Mouse (Mus musculus) MEL (cell line): ENCODE data around the gene Fahd1. TPM values are rescaled to one million over a fixed set of nuclear protein-coding genes. Genes with fewer than 3 reads are reported as not detected.

Source experiments
- DNase-seq: peaks from one replicate; pipeline ENCODE4 v3.0.0; 2011; ENCODE audit warnings: low read depth, low spot score
- H3K27ac ChIP-seq: 2 replicates; pipeline ENCODE4 v1.5.1; 2012; ENCODE audit warnings: low read depth, mild to moderate bottlenecking, control low read depth, low read length, moderate library complexity; ENCODE audit not compliant: control insufficient read depth
- H3K27me3 ChIP-seq, 2 experiments: fragments of 150-350 bp in 1 of 2; sonication (generic) in 1 of 2; 2 replicates each; pipeline ENCODE4 v1.6.1; 2012; ENCODE audit warnings: low read length in 2 of 2, mild to moderate bottlenecking in 2 of 2, improper control_type of control experiment in 1 of 2, moderate library complexity in 1 of 2; ENCODE audit not compliant: insufficient read depth in 2 of 2, control insufficient read depth in 1 of 2
- H3K36me3 ChIP-seq, 2 experiments: 2 replicates each; pipeline ENCODE4 v1.6.1; 2012 to 2014; ENCODE audit warnings: low read length in 2 of 2, improper control_type of control experiment in 1 of 2, inconsistent platforms in 1 of 2, mild to moderate bottlenecking in 1 of 2; ENCODE audit not compliant: insufficient read depth in 2 of 2, control insufficient read depth in 1 of 2
- H3K4me1 ChIP-seq, 2 experiments: fragments of 150-350 bp in 1 of 2; sonication (generic) in 1 of 2; 2 replicates each; pipeline ENCODE4 v1.6.1; 2012; ENCODE audit warnings: low read length in 2 of 2, improper control_type of control experiment in 1 of 2, mild to moderate bottlenecking in 1 of 2; ENCODE audit not compliant: insufficient read depth in 2 of 2, control insufficient read depth in 1 of 2
- H3K4me3 ChIP-seq, 2 experiments: fragments of 150-350 bp in 1 of 2; sonication (generic) in 1 of 2; 2 replicates each; pipeline ENCODE4 v1.5.1; 2012; ENCODE audit warnings: low read depth in 2 of 2, low read length in 2 of 2, mild to moderate bottlenecking in 2 of 2, moderate library complexity in 2 of 2, control low read depth in 1 of 2, improper control_type of control experiment in 1 of 2; ENCODE audit not compliant: control insufficient read depth in 1 of 2, insufficient read depth in 1 of 2
- H3K79me2 ChIP-seq: 2 replicates; pipeline ENCODE4 v1.6.1; 2012; ENCODE audit warnings: mild to moderate bottlenecking, low read length, moderate library complexity; ENCODE audit not compliant: control insufficient read depth, poor library complexity, insufficient read depth
- H3K9ac ChIP-seq: 2 replicates; pipeline ENCODE4 v1.6.1; 2012; ENCODE audit warnings: low read depth, mild to moderate bottlenecking, control low read depth, low read length, moderate library complexity; ENCODE audit not compliant: control insufficient read depth, poor library complexity, severe bottlenecking
- H3K9me3 ChIP-seq: fragments of 150-350 bp; sonication (generic); replicated peaks from 2 replicates; pipeline ENCODE4 v1.6.1; 2012; ENCODE audit warnings: mild to moderate bottlenecking, low read length, improper control_type of control experiment, moderate library complexity; ENCODE audit not compliant: insufficient read depth
- BHLHE40 ChIP-seq: IDR thresholded peaks from 2 replicates; pipeline ENCODE4 v1.6.1; 2012; ENCODE audit warnings: low read depth, mild to moderate bottlenecking, inconsistent platforms, low read length, improper control_type of control experiment, borderline replicate concordance
- CTCF ChIP-seq, 3 experiments: IDR thresholded peaks in 2 of 3; conservative IDR thresholded peaks in 1 of 3; 2 replicates each; pipeline ENCODE4 v1.5.1; 2011 to 2012; ENCODE audit warnings: low read length in 3 of 3, low read depth in 2 of 3, mild to moderate bottlenecking in 2 of 3, improper control_type of control experiment in 1 of 3, inconsistent platforms in 1 of 3, mixed read lengths in 1 of 3, moderate library complexity in 1 of 3; ENCODE audit not compliant: control insufficient read depth in 1 of 3, insufficient read depth in 1 of 3, poor library complexity in 1 of 3, severe bottlenecking in 1 of 3
- ELF1 ChIP-seq: IDR thresholded peaks from 2 replicates; pipeline ENCODE4 v1.6.1; 2014; ENCODE audit warnings: low read depth, mild to moderate bottlenecking, inconsistent platforms, low read length, improper control_type of control experiment, moderate library complexity
- ETS1 ChIP-seq: IDR thresholded peaks from 2 replicates; pipeline ENCODE4 v1.6.1; 2012; ENCODE audit warnings: low read depth, mild to moderate bottlenecking, inconsistent platforms, low read length, improper control_type of control experiment, moderate library complexity
- GABPA ChIP-seq: IDR thresholded peaks from 2 replicates; pipeline ENCODE4 v1.6.1; 2012; ENCODE audit warnings: low read depth, mild to moderate bottlenecking, inconsistent platforms, low read length, improper control_type of control experiment, moderate library complexity
- JUND ChIP-seq: IDR thresholded peaks from 2 replicates; pipeline ENCODE4 v1.6.1; 2011; ENCODE audit warnings: low read depth, mild to moderate bottlenecking, improper control_type of control experiment, low read length
- KAT2A ChIP-seq: conservative IDR thresholded peaks from 2 replicates; pipeline ENCODE4 v1.6.1; 2012; ENCODE audit warnings: low read depth, low read length, improper control_type of control experiment, inconsistent platforms
- MAFK ChIP-seq: IDR thresholded peaks from 2 replicates; pipeline ENCODE4 v1.6.1; 2011; ENCODE audit warnings: low read depth, mild to moderate bottlenecking, low read length, improper control_type of control experiment, borderline replicate concordance
- MAX ChIP-seq: IDR thresholded peaks from 2 replicates; pipeline ENCODE4 v1.6.1; 2011; ENCODE audit warnings: low read length, improper control_type of control experiment
- MAZ ChIP-seq: IDR thresholded peaks from 2 replicates; pipeline ENCODE4 v1.6.1; 2012; ENCODE audit warnings: low read depth, mild to moderate bottlenecking, inconsistent platforms, low read length, improper control_type of control experiment
- MYB ChIP-seq: IDR thresholded peaks from 2 replicates; pipeline ENCODE4 v1.6.1; 2011; ENCODE audit warnings: mild to moderate bottlenecking, low read depth, low read length, improper control_type of control experiment
- POLR2AphosphoS2 ChIP-seq: IDR thresholded peaks from 2 replicates; pipeline ENCODE4 v1.6.1; 2011; ENCODE audit warnings: low read length, improper control_type of control experiment
- RAD21 ChIP-seq: IDR thresholded peaks from 2 replicates; pipeline ENCODE4 v1.6.1; 2011; ENCODE audit warnings: mild to moderate bottlenecking, low read depth, low read length, improper control_type of control experiment
- SIN3A ChIP-seq: IDR thresholded peaks from 2 replicates; pipeline ENCODE4 v1.6.1; 2012; ENCODE audit warnings: low read length, improper control_type of control experiment, inconsistent platforms
- SMC3 ChIP-seq: IDR thresholded peaks from 2 replicates; pipeline ENCODE4 v1.6.1; 2011; ENCODE audit warnings: low read depth, low read length, improper control_type of control experiment
- TCF12 ChIP-seq: IDR thresholded peaks from 2 replicates; pipeline ENCODE4 v1.6.1; 2014; ENCODE audit warnings: low read depth, mild to moderate bottlenecking, inconsistent platforms, low read length, improper control_type of control experiment, moderate library complexity
- UBTF ChIP-seq: IDR thresholded peaks from 2 replicates; pipeline ENCODE4 v1.6.1; 2012; ENCODE audit warnings: low read depth, mild to moderate bottlenecking, inconsistent platforms, low read length, improper control_type of control experiment, moderate library complexity, borderline replicate concordance; ENCODE audit not compliant: insufficient read depth
- USF1 ChIP-seq: IDR thresholded peaks from 2 replicates; pipeline ENCODE4 v1.6.1; 2014; ENCODE audit warnings: low read depth, mild to moderate bottlenecking, inconsistent platforms, low read length, improper control_type of control experiment, moderate library complexity
- USF2 ChIP-seq, 2 experiments: IDR thresholded peaks; 2 replicates each; pipeline ENCODE4 v1.6.1; 2011 to 2012; ENCODE audit warnings: improper control_type of control experiment in 2 of 2, low read length in 2 of 2, borderline replicate concordance in 1 of 2, inconsistent platforms in 1 of 2, low read depth in 1 of 2, mild to moderate bottlenecking in 1 of 2; ENCODE audit not compliant: insufficient read depth in 1 of 2
- ZC3H11A ChIP-seq: IDR thresholded peaks from 2 replicates; pipeline ENCODE4 v1.6.1; 2012; ENCODE audit warnings: low read depth, mild to moderate bottlenecking, inconsistent platforms, low read length, improper control_type of control experiment
- ZKSCAN1 ChIP-seq: IDR thresholded peaks from 2 replicates; pipeline ENCODE4 v1.6.1; 2012; ENCODE audit warnings: low read depth, mild to moderate bottlenecking, inconsistent platforms, low read length, improper control_type of control experiment, moderate library complexity
- ZNF384 ChIP-seq: IDR thresholded peaks from 2 replicates; pipeline ENCODE4 v1.6.1; 2012; ENCODE audit warnings: low read depth, mild to moderate bottlenecking, inconsistent platforms, low read length, improper control_type of control experiment
- polyA plus RNA-seq, 2 experiments: library from polyadenylated mRNA; stranded (reverse) in 1 of 2; unstranded in 1 of 2; fragments of >175 nt in 1 of 2; fragments of >200 nt in 1 of 2; gene quantifications; 2 replicates each; pipeline versions ENCODE4 v1.2.1 to v1.2.4; 2012; ENCODE audit warnings: low replicate concordance in 2 of 2, low read depth in 1 of 2; ENCODE audit not compliant: insufficient read length in 2 of 2, insufficient read depth in 1 of 2, missing spikeins in 1 of 2
- total RNA-seq: library from RNA; depleted of rRNA; stranded (reverse); fragments of 300-350 nt; gene quantifications from 2 replicates; pipeline ENCODE4 v1.2.3, GENCODE M21; 2012

Fahd1 gene
- total and polyA plus RNA-seq, 3 experiments, result 2.7 to 4.7 TPM; not detected in 1

- TF ChIP-seq SIN3A (no peak), USF2 (IDR thresholded peaks at IDR 0.05; ENCODE audit: borderline replicate concordance in 1 of 2, insufficient read depth in 1 of 2, low read depth in 1 of 2, low read length in 2 of 2) (no peak), TCF12 (no peak), POLR2AphosphoS2 (no peak), MAZ (no peak)
These were observed 7.5 kb downstream of the Fahd1 start (continued) for GRCm38 (mm10) chr17:24842631-24843030.

- TF ChIP-seq RAD21 (peak; percentile 30), CTCF (IDR thresholded peaks at IDR 0.05 in 2 of 3, conservative IDR thresholded peaks at IDR 0.05 in 1 of 3; ENCODE audit: control insufficient read depth in 1 of 3, insufficient read depth in 1 of 3, low read depth in 2 of 3, low read length in 3 of 3, poor library complexity in 1 of 3, severe bottlenecking in 1 of 3) (peak; percentile 7 to 53 (median 47); a peak in 4 of 6 replicates), KAT2A (no peak), MAX (no peak), SMC3 (peak; percentile 55), ZKSCAN1 (no peak), ZC3H11A (peak; percentile 21; the same call in 1 of the 2 replicates)
- H3K4me3 ChIP-seq, result no peak overlapping the region
- peak; percentile 25 for DNase-seq
- no peak overlapping the region for H3K9ac ChIP-seq
- H3K4me1 ChIP-seq, result no peaks in the 10 kb centered on the region
- H3K27me3 ChIP-seq, result peaks cover 4 to 16% of the 10 kb centered on the region in 2 experiments
- H3K9me3 ChIP-seq, result no peaks in the 10 kb centered on the region
- no peaks in the 10 kb centered on the region for H3K79me2 ChIP-seq
- H3K36me3 ChIP-seq, result no peaks in the 10 kb centered on the region
- H3K27ac ChIP-seq, result no peak overlapping the region
These were observed 9.0 kb downstream of the Fahd1 start for GRCm38 (mm10) chr17:24841133-24841532.

- Histone ChIP-seq H3K9me3 (no peaks in the 10 kb centered on the region), H3K4me1 (no peaks in the 10 kb centered on the region), H3K9ac (no peak overlapping the region), H3K79me2 (no peaks in the 10 kb centered on the region), H3K27me3 (peaks cover 6 to 23% of the 10 kb centered on the region in 2 experiments), H3K4me3 (no peak overlapping the region), H3K36me3 (no peaks in the 10 kb centered on the region), H3K27ac (no peak overlapping the region)
- no peak for DNase-seq
- TF ChIP-seq USF1, result no peak
- TF ChIP-seq MAFK, result no peak
- no peak for TF ChIP-seq GABPA
- TF ChIP-seq MYB, result no peak
- no peak for TF ChIP-seq ELF1
- no peak for TF ChIP-seq ETS1
- no peak for TF ChIP-seq BHLHE40
- no peak for TF ChIP-seq MAZ
- TF ChIP-seq UBTF, result no peak
- TF ChIP-seq MAX, result no peak
- no peak for TF ChIP-seq ZNF384
- TF ChIP-seq JUND, result no peak
These were observed 9.8 kb downstream of the Fahd1 start for GRCm38 (mm10) chr17:24840341-24840740.
